Mouse (Mus musculus): Measurements from ENCODE around the gene Gpr152. TPM values are rescaled to one million over a fixed set of nuclear protein-coding genes. Genes with fewer than 3 reads are reported as not detected.
A peak's percentile ranks its signal among the peaks of the same experiment; 100 is the strongest.
"Not testable (repeated sequence)": the region's sequence is repeated elsewhere in the genome, so short reads cannot be mapped to it uniquely, and the experiment has no call there.

The Gpr152 gene
- total RNA-seq, 1 experiment from 2014 or later = 0.12 TPM

GRCm38 (mm10) chr19:4131075-4131474 lies 8.5 kb upstream of the Gpr152 start:
- no peak for DNase-seq

- no peak for DNase-seq
Observed at GRCm38 (mm10) chr19:4131768-4132167, 7.8 kb upstream of the Gpr152 start.

GRCm38 (mm10) chr19:4134354-4134753 lies 5.2 kb upstream of the Gpr152 start:
- DNase-seq = no peak

- DNase-seq = not testable (repeated sequence)
Observed at GRCm38 (mm10) chr19:4135229-4135962, 4.2 kb upstream of the Gpr152 start.

GRCm38 (mm10) chr19:4135963-4136345 lies 3.6 kb upstream of the Gpr152 start:
- not testable (repeated sequence) for DNase-seq

GRCm38 (mm10) chr19:4136463-4136862 lies 3.1 kb upstream of the Gpr152 start:
- no peak for DNase-seq

GRCm38 (mm10) chr19:4137913-4138312 lies 1.7 kb upstream of the Gpr152 start:
- no peak for DNase-seq

- DNase-seq = no peak
Observed at GRCm38 (mm10) chr19:4140147-4140546, 560 bp downstream of the Gpr152 start.

GRCm38 (mm10) chr19:4142416-4143173 lies 3.0 kb downstream of the Gpr152 start:
- no peak for DNase-seq

GRCm38 (mm10) chr19:4143759-4144268 lies 4.2 kb downstream of the Gpr152 start, which contains the start of gene Cabp4:
Gene Cabp4 (minus strand): TSS chr19:4144033.
- no peak for DNase-seq

GRCm38 (mm10) chr19:4144550-4145498 lies 5.2 kb downstream of the Gpr152 start:
- no peak for DNase-seq

- DNase-seq = no peak
Observed at GRCm38 (mm10) chr19:4145936-4146335, 6.3 kb downstream of the Gpr152 start.

- no peak for DNase-seq
Observed at GRCm38 (mm10) chr19:4146366-4147021, 6.9 kb downstream of the Gpr152 start.

GRCm38 (mm10) chr19:4147022-4147405 lies 7.4 kb downstream of the Gpr152 start:
- no peak for DNase-seq

- DNase-seq = no peak
Observed at GRCm38 (mm10) chr19:4147782-4148490, 8.3 kb downstream of the Gpr152 start.

GRCm38 (mm10) chr19:4148491-4148806 lies 8.9 kb downstream of the Gpr152 start, which contains the start of gene Coro1b:
Gene Coro1b (plus strand): TSS chr19:4148619.
- peak; percentile 98 for DNase-seq

- no peak for DNase-seq
Observed at GRCm38 (mm10) chr19:4148819-4149218, 9.2 kb downstream of the Gpr152 start.

GRCm38 (mm10) chr19:4149283-4149682 lies 9.7 kb downstream of the Gpr152 start:
- no peak for DNase-seq

- no peak for DNase-seq
Observed at GRCm38 (mm10) chr19:4149764-4150461, 10.3 kb downstream of the Gpr152 start.
